10 mouse cellular contexts compared by ENCODE assay signal in the genomic region with DNA sequence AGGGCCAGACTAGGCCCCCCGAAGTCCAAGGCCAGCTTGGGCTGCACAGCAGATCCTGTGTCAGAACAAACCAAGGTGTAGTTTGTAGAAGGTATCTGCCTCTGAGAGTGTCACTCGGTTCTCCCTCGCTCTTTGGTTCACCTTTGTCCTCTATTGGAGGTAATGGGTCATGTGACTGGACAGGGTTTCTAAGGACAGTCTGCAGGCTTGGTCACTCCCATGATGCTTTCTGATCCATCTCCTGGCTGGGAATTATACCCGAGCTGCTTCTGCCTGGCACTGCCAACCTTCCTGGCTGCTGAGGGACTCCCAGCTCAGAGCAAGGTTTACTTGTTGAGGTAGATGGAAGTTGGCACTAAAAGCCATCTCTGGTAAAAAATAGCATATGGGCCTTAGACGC. TPM values are rescaled to one million over a fixed set of nuclear protein-coding genes. Genes with fewer than 3 reads are reported as not detected.
A peak's percentile ranks its signal among the peaks of the same experiment; 100 is the strongest.
DNase-seq lines count a peak whose midpoint lies in the region; ATAC-seq and TF ChIP-seq lines count a peak whose summit lies in the region.
"Had no signal": no experiment of that assay in that cellular context is flagged by ENCODE, and none has a peak within 500 bp of the region (broad histone marks: within the 10 kb centered on the region; RNA-seq: fewer than 3 reads in every experiment).

No protein-coding gene starts in this region.

- TF ChIP-seq POLR2A in heart, adult 2 months (IDR thresholded peaks at IDR 0.05; ENCODE audit: insufficient read depth, low read depth, low read length): no peak
- TF ChIP-seq POLR2A in MEL (IDR thresholded peaks at IDR 0.05; ENCODE audit: control insufficient read depth in 1 of 2, insufficient read depth in 1 of 2, low read depth in 1 of 2, low read length in 2 of 2, poor library complexity in 1 of 2): no peak

- intact Hi-C loops in heart, adult 2 months (cut with DNase I): no loop called here
- intact Hi-C loops in left cerebral cortex, postnatal 4 days (cut with DNase I): no loop called here

- no peak for TF ChIP-seq RAD21 in MEL (IDR thresholded peaks at IDR 0.05; ENCODE audit: low read depth, low read length)

- H3K9ac ChIP-seq in heart, adult 2 months (ENCODE audit: low read depth, low read length): peak overlapping the region; percentile 47; the same call in 1 of the 2 replicates
- no peak overlapping the region for H3K9ac ChIP-seq in heart, embryonic 11.5 days (ENCODE audit: low read depth, low read length)
- H3K9ac ChIP-seq in MEL (ENCODE audit: control insufficient read depth, low read depth, low read length, poor library complexity, severe bottlenecking): no peak overlapping the region
- H3K9ac ChIP-seq in heart, embryonic 16.5 days (ENCODE audit: low read length): no peak overlapping the region; the same call in 1 of the 2 replicates
- H3K9ac ChIP-seq: midbrain, embryonic 13.5 days; neural tube, embryonic 13.5 days had no signal

- peaks cover 20% of the 10 kb centered on the region for H3K4me1 ChIP-seq in heart, adult 2 months (ENCODE audit: control insufficient read depth, insufficient read depth, low read length)
- H3K4me1 ChIP-seq in heart, embryonic 11.5 days (ENCODE audit: control insufficient read depth, insufficient read depth, low read length): peaks cover 28% of the 10 kb centered on the region
- no peaks in the 10 kb centered on the region for H3K4me1 ChIP-seq in MEL (ENCODE audit: control insufficient read depth in 1 of 2, insufficient read depth in 2 of 2, low read length in 2 of 2)
- peaks cover 29% of the 10 kb centered on the region for H3K4me1 ChIP-seq in heart, embryonic 16.5 days (ENCODE audit: control insufficient read depth, insufficient read depth, low read length)

- H3K79me2 ChIP-seq in heart, adult 2 months (replicated peaks; ENCODE audit: control insufficient read depth, insufficient read depth, low read length): no peaks in the 10 kb centered on the region; the same call in 1 of the 2 replicates
- H3K79me2 ChIP-seq in MEL (ENCODE audit: control insufficient read depth, insufficient read depth, low read length, poor library complexity): peaks cover 12% of the 10 kb centered on the region

- WGBS in heart, adult 2 months: 60% methylated on average over 5 of the region's 5 CpGs
- WGBS in heart, embryonic 11.5 days (ENCODE audit: insufficient replicate concordance): 81% methylated on average over 5 of the region's 5 CpGs
- 74% methylated on average over 5 of the region's 5 CpGs for WGBS in heart, embryonic 16.5 days

- no peaks in the 10 kb centered on the region for H3K27me3 ChIP-seq in heart, adult 2 months (ENCODE audit: control insufficient read depth, insufficient read depth, low read length)
- H3K27me3 ChIP-seq in heart, embryonic 11.5 days (ENCODE audit: control insufficient read depth, insufficient read depth, low read length): no peaks in the 10 kb centered on the region
- H3K27me3 ChIP-seq in MEL (ENCODE audit: control insufficient read depth in 1 of 2, insufficient read depth in 2 of 2, low read length in 2 of 2): no peaks in the 10 kb centered on the region
- no peaks in the 10 kb centered on the region for H3K27me3 ChIP-seq in heart, embryonic 16.5 days (ENCODE audit: control insufficient read depth, insufficient read depth, low read length)
- H3K27me3 ChIP-seq: midbrain, embryonic 13.5 days; neural tube, embryonic 13.5 days had no signal

- no peaks in the 10 kb centered on the region for H3K9me3 ChIP-seq in heart, embryonic 11.5 days (replicated peaks; ENCODE audit: control insufficient read depth, low read length)
- no peaks in the 10 kb centered on the region for H3K9me3 ChIP-seq in MEL (replicated peaks; ENCODE audit: insufficient read depth, low read length)
- H3K9me3 ChIP-seq in heart, embryonic 16.5 days (replicated peaks; ENCODE audit: control insufficient read depth, low read length): no peaks in the 10 kb centered on the region
- H3K9me3 ChIP-seq: midbrain, embryonic 13.5 days; neural tube, embryonic 13.5 days had no signal

- H3K4me2 ChIP-seq in heart, embryonic 11.5 days: no peak overlapping the region
- no peak overlapping the region for H3K4me2 ChIP-seq in heart, embryonic 16.5 days (ENCODE audit: low read depth, low read length)
- H3K4me2 ChIP-seq: midbrain, embryonic 13.5 days; neural tube, embryonic 13.5 days had no signal

- H3K36me3 ChIP-seq in heart, adult 2 months (ENCODE audit: control insufficient read depth, insufficient read depth, low read length): no peaks in the 10 kb centered on the region
- H3K36me3 ChIP-seq in heart, embryonic 11.5 days (ENCODE audit: control insufficient read depth, insufficient read depth, low read length): peaks cover 6% of the 10 kb centered on the region; the same call in 1 of the 2 replicates
- peaks cover 0 to 3% of the 10 kb centered on the region in 2 experiments; a peak in 2 of 4 replicates for H3K36me3 ChIP-seq in MEL (ENCODE audit: control insufficient read depth in 1 of 2, insufficient read depth in 2 of 2, low read length in 2 of 2)
- H3K36me3 ChIP-seq in heart, embryonic 16.5 days (ENCODE audit: control insufficient read depth, insufficient read depth): peaks cover 9% of the 10 kb centered on the region; the same call in 1 of the 2 replicates

- peak in 1 of 2 experiments; percentile 58 for DNase-seq in heart, adult 2 months
- no peak for DNase-seq in MEL (ENCODE audit: low read depth, low spot score)
- peak; percentile 65 to 88 for DNase-seq in kidney, postnatal 25 days
- DNase-seq in left cerebral cortex, postnatal 4 days: no peak
- no peak for DNase-seq in natural killer cell, adult 2 months (ENCODE audit: low spot score in 2 of 2)

- peak overlapping the region; percentile 63 for H3K27ac ChIP-seq in heart, adult 2 months
- no peak overlapping the region for H3K27ac ChIP-seq in heart, embryonic 11.5 days (ENCODE audit: low read depth, low read length)
- H3K27ac ChIP-seq in MEL (ENCODE audit: control insufficient read depth, low read depth, low read length): no peak overlapping the region
- H3K27ac ChIP-seq in heart, embryonic 16.5 days (ENCODE audit: low read length): peak overlapping the region; percentile 61; the same call in 1 of the 2 replicates
- H3K27ac ChIP-seq: midbrain, embryonic 13.5 days; neural tube, embryonic 13.5 days had no signal

- TF ChIP-seq EP300 in heart, adult 2 months (IDR thresholded peaks at IDR 0.05; ENCODE audit: insufficient read depth, low read depth, low read length): 0 out of 2 replicates have a peak, but pooled peaks have one; percentile 57
- TF ChIP-seq EP300 in MEL (IDR thresholded peaks at IDR 0.05; ENCODE audit: low read depth in 1 of 2, low read length in 2 of 2): no peak

- no peak overlapping the region for H3K4me3 ChIP-seq in heart, adult 2 months
- H3K4me3 ChIP-seq in heart, embryonic 11.5 days (ENCODE audit: low read depth, low read length): no peak overlapping the region
- H3K4me3 ChIP-seq in MEL (ENCODE audit: control insufficient read depth in 1 of 2, insufficient read depth in 1 of 2, low read depth in 2 of 2, low read length in 2 of 2): no peak overlapping the region
- H3K4me3 ChIP-seq in heart, embryonic 16.5 days (ENCODE audit: low read length): no peak overlapping the region
- H3K4me3 ChIP-seq: midbrain, embryonic 13.5 days; neural tube, embryonic 13.5 days had no signal

- no peak for ATAC-seq in heart, embryonic 11.5 days (replicated peaks; ENCODE audit: insufficient number of reproducible peaks, low FRiP score, low TSS enrichment)
- ATAC-seq in heart, embryonic 16.5 days (replicated peaks; ENCODE audit: extremely low read depth, insufficient read depth, low FRiP score): no peak
- ATAC-seq in megakaryocyte, adult 5-6 weeks (ENCODE audit: poor library complexity, severe bottlenecking): no peak
- ATAC-seq: midbrain, embryonic 13.5 days had no signal

- no peak for TF ChIP-seq CTCF in heart, adult 2 months (IDR thresholded peaks at IDR 0.05)
- no peak for TF ChIP-seq CTCF in MEL (IDR thresholded peaks at IDR 0.05 in 2 of 3, conservative IDR thresholded peaks at IDR 0.05 in 1 of 3; ENCODE audit: control insufficient read depth in 1 of 3, insufficient read depth in 1 of 3, low read depth in 2 of 3, low read length in 3 of 3, poor library complexity in 1 of 3, severe bottlenecking in 1 of 3)

RNA-seq across cellular contexts. Expression of a gene that starts 12.2 kb away (rescaled TPM):
- 1 to 10 TPM; 5.2 to 7.4 TPM for total RNA-seq in heart, adult 2 months (2021)
- polyA plus RNA-seq in heart, adult 2 months (2012; rRNA removed): 2.9 and 4.5 TPM in 2 replicates
- polyA plus RNA-seq in heart, embryonic 11.5 days (2014; fragmentation: Nextera tagmentation; extraction: Ambion mirVana): 3.9 and 4.1 TPM in 2 replicates
- 12.6 and 13.0 TPM in 2 replicates for total RNA-seq in MEL (2012; rRNA removed)
- 10 to 100 TPM; 18.7 to 32.8 TPM for polyA plus RNA-seq in MEL (2012; ENCODE audit: insufficient read depth in 1 of 2, insufficient read length in 2 of 2, low read depth in 1 of 2, low replicate concordance in 2 of 2, missing spikeins in 1 of 2)
- polyA plus RNA-seq in heart, embryonic 16.5 days (2015; fragmentation: Nextera tagmentation; extraction: Ambion mirVana): 2.3 and 3.0 TPM in 2 replicates
- 10 to 100 TPM; 13.3 to 14.1 TPM for total RNA-seq in left cerebral cortex, postnatal 4 days (2021)
- 1.5 and 2.4 TPM in 2 replicates for total RNA-seq in megakaryocyte, adult 5-6 weeks (2015)
- 0.84 and 1.1 TPM in 2 replicates for total RNA-seq in megakaryocyte, adult 5-6 weeks (2017)

RNA-seq across cellular contexts. Expression of a gene that starts 33.0 kb away (rescaled TPM):
- 10 to 100 TPM in 1 of 2 experiments, 1 to 10 TPM in 1; 7.9 to 18.6 TPM for total RNA-seq in heart, adult 2 months (2021)
- 77.3 and 95.5 TPM in 2 replicates for polyA plus RNA-seq in heart, adult 2 months (2012; rRNA removed)
- 11.5 and 22.7 TPM in 2 replicates for polyA plus RNA-seq in heart, embryonic 11.5 days (2014; fragmentation: Nextera tagmentation; extraction: Ambion mirVana)
- total RNA-seq in MEL (2012; rRNA removed): 10.1 and 18.7 TPM in 2 replicates
- 100 to 1,000 TPM in 1 of 2 experiments, not detected in 1; 137 TPM for polyA plus RNA-seq in MEL (2012; ENCODE audit: insufficient read depth in 1 of 2, insufficient read length in 2 of 2, low read depth in 1 of 2, low replicate concordance in 2 of 2, missing spikeins in 1 of 2)
- polyA plus RNA-seq in heart, embryonic 16.5 days (2015; fragmentation: Nextera tagmentation; extraction: Ambion mirVana): 20.0 and 42.0 TPM in 2 replicates
- 1 to 10 TPM; 4.9 TPM for total RNA-seq in left cerebral cortex, postnatal 4 days (2021)
- total RNA-seq in megakaryocyte, adult 5-6 weeks (2015): 3.6 and 6.0 TPM in 2 replicates
- 1.7 and 2.1 TPM in 2 replicates for total RNA-seq in megakaryocyte, adult 5-6 weeks (2017)

RNA-seq across cellular contexts. Expression of a gene that starts 49.9 kb away (rescaled TPM):
- 100 to 1,000 TPM; 112 to 121 TPM for total RNA-seq in heart, adult 2 months (2021)
- 27.4 and 34.1 TPM in 2 replicates for polyA plus RNA-seq in heart, adult 2 months (2012; rRNA removed)
- 93.8 and 106 TPM in 2 replicates for polyA plus RNA-seq in heart, embryonic 11.5 days (2014; fragmentation: Nextera tagmentation; extraction: Ambion mirVana)
- 62.3 and 66.5 TPM in 2 replicates for total RNA-seq in MEL (2012; rRNA removed)
- polyA plus RNA-seq in MEL (2012; ENCODE audit: insufficient read depth in 1 of 2, insufficient read length in 2 of 2, low read depth in 1 of 2, low replicate concordance in 2 of 2, missing spikeins in 1 of 2): 10 to 100 TPM in 1 of 2 experiments, not detected in 1; 93.8 TPM
- polyA plus RNA-seq in heart, embryonic 16.5 days (2015; fragmentation: Nextera tagmentation; extraction: Ambion mirVana): 94.6 and 107 TPM in 2 replicates
- 10 to 100 TPM; 45.2 to 52.1 TPM for total RNA-seq in left cerebral cortex, postnatal 4 days (2021)
- total RNA-seq in megakaryocyte, adult 5-6 weeks (2015): 23.9 and 24.9 TPM in 2 replicates
- total RNA-seq in megakaryocyte, adult 5-6 weeks (2017): 44.7 and 57.8 TPM in 2 replicates

Comparison
In these comparisons a context has a peak if more than half of its experiments do, and no peak if none do; other contexts are left out.
1. H3K27ac ChIP-seq: peak in heart, adult 2 months (single experiment) and heart, embryonic 16.5 days (single experiment); none in heart, embryonic 11.5 days (single experiment) and MEL (single experiment).
2. DNase-seq: peak in kidney, postnatal 25 days (2 of 2); none in MEL (single experiment), left cerebral cortex, postnatal 4 days (single experiment) and natural killer cell, adult 2 months (0 of 2).